Mouse (Mus musculus) mesoderm, embryonic 11.5 days (tissue): ENCODE data around the gene Gmppa.
A peak's percentile ranks its signal among the peaks of the same experiment; 100 is the strongest.

Experiments used
- DNase-seq: peaks from one replicate; pipeline ENCODE4 v3.0.0-alpha.2; 2012; ENCODE audit warnings: low read depth, low spot score

Gene Gmppa

DNA sequence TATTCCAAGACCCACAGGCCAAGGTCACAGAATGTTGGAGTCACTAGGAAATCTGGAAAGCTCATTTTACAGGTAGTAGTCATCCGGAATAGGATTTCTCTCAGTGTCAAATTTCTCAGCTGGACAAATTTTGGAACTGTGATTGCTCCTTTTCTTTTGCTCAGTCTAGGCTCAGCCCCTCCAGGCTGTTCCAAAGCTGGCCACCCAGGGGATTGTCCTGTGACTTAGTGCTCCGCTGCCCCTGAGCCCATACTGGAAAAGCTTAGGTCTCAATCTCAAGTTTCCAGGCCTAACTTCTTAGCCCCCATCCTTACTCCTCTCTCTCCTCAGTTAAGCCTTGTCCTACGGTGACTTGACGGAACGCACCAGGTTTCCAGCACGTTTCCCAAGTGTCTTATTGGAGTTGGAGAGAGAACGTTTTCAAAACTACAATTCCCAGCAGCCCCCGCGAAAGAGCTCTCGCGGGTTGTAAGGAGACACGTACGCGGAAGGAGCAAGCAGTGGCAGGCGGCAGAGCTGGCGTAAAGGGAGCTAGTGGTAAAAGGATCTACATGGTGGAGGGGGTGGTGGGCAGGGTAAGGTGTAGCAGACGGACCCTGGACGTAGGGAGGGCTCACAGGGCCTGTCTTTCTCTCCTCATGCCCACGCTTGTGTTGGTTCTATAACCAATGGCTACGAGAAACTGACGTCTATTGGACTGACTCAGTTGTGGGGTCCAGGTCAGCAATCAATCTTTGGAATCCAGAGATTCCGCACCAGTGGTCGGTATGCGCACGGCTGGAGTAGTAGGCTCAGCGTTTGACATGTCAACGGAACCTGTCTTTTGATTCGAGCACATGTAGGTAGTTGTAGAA, at the start of gene Gmppa:
Gene Gmppa (plus strand): TSS at position 456 of the 854 bp plus-strand sequence.
- peak; percentile 89 for DNase-seq

DNA sequence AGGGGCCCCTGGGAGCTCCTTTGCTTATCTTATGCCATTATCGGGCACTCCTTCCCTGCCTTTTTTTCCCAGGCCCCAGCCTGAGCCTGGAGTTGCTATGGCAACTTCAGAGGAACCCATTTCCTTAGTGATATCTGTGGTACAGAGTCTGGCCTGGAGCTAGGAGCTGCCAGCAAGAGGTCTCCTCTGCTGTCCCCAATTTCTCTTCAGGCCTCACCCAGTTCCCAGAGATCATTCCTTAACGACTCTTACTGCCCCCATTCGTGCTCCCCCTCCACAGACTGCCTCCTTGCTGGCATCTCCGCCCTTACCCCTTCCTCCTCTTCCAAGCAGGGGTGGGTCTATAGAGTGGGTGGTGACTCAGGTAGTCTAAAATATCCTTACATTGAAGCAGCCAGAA, 49.6 kb upstream of the Gmppa start:
- DNase-seq: no peak

DNA sequence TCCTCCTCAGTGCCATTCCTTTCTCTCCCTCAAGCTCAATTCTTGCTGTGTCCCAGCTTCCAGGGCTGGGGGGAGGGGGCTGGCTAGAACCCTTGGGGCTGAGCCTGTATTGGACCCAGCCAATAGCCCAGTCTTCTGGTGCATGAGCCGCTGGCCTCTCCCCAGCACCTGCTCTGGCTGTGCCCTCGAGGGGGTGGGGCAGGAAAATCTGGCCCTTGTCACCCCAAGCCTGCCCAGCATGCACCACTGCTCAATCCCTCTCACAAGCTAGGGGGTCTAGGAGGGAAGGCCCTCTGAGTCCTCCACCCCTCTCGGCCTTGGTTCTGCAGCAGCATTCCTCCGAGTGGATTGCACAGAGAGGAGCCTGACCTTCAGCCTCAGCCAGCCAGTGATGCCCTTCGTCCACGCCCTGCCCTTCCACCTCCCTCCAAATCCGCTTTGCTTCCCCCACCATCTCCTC, 48.2 kb upstream of the Gmppa start:
- DNase-seq: no peak

DNA sequence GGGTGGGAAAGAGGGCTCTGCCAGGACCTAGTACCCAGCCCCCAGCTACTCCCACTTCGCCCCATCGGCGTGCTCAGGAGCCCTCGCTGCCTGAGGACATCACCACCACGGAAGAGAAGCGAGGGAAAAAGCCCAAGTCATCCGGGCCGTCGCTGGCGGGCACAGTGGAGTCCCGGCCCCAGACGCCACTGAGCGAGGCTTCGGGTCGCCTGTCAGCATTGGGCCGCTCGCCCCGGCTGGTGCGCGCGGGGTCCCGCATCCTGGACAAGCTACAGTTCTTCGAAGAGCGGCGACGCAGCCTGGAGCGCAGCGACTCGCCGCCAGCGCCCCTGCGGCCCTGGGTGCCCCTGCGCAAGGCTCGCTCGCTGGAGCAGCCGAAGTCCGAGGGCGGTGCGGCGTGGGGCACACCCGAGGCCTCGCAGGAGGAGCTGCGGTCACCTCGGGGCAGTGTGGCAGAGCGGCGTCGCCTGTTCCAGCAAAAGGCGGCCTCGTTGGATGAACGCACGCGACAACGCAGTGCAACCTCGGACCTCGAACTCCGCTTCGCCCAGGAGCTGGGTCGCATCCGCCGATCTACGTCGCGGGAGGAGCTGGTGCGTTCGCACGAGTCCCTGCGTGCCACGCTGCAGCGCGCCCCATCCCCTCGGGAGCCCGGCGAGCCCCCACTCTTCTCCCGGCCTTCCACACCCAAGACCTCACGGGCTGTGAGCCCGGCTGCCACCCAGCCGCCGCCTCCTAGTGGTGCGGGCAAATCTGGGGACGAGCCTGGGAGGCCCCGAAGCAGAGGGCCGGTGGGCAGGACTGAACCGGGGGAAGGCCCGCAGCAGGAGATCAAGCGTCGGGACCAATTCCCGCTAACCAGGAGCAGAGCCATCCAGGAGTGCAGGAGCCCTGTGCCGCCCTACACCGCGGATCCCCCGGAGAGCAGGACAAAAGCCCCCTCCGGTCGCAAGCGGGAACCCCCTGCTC, 47.5 kb upstream of the Gmppa start:
- DNase-seq: no peak

DNA sequence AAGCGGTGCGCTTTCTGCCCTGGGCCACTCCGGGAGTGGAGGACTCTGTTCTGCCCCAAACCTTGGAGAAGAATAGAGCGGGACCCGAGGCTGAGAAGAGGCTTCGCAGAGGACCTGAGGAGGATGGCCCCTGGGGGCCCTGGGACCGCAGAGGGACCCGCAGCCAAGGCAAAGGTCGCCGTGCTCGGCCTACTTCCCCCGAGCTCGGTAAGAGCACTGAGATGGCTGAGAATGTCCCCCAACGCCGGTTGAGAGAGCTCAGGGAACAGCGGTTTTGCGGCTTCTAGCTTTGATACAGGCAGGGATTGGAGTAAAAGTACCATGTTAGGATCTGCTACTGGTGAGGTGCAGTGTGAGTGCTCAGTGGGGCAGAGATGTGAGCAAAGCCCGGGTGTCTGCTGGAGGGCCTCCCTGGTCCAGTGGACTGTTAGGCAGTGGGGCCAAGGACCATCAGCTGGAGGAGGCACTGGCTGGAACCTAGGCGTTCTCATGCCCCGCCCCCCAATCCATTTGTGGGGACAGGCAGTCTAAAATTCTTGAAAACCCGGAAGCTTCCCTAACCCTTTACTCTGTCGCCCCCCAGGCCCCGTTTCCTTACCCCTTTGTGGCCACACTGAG, 46.7 kb upstream of the Gmppa start:
- no peak for DNase-seq

DNA sequence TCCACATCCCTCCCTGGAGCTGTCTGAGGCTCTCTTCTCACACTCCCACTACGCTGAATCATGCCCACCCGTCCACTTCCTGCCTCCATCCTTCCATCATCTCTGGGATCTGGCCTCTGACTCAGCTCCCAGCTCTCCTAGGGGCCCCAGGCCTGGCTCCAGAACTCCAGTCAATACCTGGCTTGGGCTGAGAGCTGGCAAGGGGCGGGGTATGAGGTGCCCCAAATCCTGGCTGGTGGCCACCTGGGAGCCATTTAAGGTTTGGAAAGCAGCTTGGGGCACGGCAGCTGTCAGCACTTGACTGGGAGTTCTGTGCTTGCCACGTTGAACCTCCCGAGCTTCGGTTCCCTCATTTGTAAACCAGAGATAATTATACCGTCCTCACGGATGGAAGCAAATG, 42.6 kb upstream of the Gmppa start:
- no peak for DNase-seq

DNA sequence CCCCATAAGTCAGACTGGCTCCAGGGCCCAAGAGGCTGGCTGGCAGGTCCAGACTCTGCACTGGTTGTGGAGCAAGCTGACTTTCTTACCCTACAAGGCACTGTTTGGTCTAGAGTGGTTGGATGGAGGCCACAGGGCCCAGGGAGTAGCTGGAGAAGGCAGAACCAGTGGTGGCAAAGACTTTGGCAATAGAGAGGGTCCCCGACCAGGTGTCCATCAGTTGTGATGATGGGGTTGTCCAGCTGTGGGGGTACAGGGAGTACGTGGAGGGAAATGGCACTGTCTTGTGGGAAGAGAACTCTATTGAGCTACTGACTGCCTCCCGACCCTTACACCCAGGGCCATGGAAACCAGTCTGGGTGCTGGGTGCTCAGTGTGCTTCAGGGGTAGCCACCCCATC, 41.9 kb upstream of the Gmppa start:
- DNase-seq: no peak

DNA sequence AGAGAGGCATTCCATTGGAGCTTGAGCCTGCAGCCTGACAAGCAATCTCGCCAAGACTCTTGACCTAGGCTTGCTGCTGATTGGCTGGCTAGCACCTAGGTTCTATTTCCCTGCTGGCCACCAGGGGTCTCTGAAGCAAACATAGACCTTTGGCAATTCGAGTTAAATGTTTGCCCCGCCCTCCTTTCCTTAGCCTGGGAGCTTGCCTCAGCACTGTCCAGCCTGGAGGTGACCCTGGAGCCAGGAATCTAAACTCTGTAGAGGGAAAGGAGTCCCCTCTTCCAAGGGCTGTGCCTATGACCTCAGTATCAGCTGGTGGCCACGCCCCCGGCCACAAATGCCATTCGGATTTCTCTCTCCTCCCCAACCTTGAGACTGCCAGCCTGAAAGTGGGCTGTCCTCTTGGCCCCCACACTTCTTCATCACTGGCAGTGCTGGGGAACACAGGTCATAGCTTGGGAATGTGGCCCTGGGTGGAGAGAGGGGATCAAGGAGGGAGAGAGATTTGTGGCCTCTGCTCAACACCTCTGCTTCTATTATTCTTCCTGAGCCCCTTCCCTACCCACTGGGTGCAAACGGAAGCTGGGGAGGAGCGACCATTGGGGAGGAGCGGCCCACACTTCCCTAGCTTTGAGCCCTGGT, 36.8 kb upstream of the Gmppa start:
- peak; percentile 84 for DNase-seq

DNA sequence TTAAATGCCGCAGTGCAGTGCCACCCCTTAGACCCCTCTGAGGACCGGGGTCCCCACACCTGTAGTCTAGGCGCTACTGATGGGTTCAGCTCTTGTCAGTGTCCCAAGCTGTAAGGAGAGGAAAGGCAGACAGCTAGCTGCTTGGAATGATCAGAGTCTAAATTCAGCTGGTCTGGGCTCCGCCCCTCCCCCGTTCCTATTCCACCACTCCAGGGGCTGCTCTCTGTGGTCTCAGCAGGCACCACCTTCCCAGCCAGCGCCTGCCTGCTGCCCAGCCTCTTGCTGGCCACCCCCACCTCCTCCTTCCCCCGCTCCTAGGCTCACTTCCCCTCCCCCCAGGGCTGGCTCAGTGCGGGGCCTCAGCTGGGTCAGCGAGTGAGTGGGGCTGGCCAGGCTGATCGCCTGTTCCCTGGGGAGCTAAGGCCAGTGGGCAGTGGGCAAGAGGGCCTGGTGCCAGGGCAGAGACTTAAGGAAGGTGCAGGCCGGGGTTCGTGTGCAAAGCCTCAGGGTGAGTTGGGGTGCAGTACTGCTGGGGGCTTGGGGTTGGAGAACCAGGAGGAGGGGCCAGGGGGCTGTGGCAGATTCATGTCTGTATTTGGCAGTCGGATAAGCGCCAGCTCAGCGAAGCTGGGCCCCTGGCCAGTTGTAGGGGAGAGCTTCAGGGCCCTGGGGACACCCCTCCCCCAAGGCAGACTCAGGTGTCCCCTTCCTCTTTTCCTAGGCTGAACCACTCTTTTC, 35.8 kb upstream of the Gmppa start:
- peak; percentile 75 for DNase-seq

DNA sequence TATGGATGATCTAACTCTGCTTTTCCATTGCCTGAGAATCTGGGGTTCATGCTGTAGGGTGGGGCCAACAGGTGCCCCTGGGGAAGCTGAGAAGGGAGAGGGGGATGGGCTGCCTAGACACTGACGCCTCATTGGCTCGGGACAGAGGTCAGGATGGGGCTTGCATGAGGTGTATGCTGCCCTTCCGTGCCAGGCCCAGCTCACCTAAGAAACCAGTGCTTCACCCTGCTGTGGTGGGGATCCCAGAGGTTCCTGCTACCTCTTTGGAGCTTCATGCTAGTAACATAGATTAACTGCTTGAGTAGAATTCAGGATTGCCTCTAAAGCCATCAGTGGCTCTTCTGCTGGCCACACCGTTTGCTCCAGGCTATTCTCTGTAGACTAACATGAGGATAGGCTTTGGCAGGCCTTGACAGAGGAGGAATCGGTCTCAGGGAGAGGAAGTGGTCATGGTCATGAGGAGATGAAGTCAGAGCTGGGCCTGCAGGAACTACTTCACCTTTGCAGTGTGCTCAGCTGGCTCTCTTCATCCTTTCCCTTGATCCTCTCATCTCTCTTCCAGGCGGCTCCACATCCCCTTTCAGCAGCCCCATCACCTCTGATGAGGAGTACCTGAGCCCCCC, 35.1 kb upstream of the Gmppa start:
- DNase-seq: no peak

DNA sequence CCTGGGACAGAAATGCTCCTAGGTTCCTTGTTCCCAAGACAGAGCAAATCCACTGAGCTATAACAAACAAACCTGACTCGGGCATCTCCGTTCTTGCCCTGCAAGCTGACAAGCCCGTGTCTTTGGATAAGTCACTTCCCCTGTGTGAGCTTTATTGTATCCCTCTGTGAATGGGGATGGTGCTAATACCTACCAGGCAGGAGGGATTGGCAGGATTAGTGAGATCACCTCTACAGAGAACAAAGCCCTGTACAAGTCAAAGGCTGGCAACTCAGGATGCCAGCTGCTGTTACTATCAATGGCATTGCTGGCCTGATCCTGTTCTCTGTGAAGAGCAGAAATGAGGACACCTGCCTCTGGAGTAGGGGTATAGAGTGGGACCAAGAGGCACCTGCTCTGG, 30.2 kb upstream of the Gmppa start:
- no peak for DNase-seq

DNA sequence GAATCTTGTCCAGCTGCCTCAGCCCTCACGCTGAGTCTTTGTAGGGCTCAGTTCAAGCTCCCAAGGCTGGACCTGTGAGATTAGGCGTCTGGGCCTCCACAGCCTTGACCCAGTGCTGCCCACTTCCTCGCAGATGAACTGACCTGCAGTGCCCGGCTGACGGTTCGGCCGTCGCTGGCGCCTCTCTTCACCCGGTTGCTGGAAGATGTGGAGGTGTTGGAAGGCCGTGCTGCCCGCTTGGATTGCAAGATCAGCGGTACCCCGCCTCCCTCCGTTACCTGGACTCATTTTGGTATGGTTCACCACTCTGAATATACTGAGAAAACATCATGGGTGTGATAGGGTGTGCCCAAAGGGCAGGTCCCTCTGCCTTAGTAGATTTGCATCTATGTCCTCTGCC, 29.6 kb upstream of the Gmppa start:
- DNase-seq: no peak

DNA sequence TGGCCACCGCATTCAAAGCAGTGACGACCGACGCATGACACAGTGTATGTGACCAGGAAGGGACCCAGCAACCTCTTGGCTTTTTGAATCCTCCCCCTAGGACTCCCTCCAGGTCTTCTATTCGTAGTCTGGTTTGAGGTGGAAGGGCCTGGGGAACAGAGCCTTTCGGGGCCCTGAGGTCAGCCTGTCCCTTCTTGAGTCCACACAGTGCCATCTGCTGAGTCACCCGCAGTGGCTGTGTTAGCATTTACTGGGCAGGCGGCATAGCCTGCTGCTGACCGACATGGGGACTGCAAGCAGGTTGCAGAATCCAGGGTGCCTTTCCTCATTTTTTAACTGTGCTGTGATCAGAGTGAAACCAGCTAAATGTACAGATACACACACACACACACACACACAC, 28.7 kb upstream of the Gmppa start:
- no peak for DNase-seq

DNA sequence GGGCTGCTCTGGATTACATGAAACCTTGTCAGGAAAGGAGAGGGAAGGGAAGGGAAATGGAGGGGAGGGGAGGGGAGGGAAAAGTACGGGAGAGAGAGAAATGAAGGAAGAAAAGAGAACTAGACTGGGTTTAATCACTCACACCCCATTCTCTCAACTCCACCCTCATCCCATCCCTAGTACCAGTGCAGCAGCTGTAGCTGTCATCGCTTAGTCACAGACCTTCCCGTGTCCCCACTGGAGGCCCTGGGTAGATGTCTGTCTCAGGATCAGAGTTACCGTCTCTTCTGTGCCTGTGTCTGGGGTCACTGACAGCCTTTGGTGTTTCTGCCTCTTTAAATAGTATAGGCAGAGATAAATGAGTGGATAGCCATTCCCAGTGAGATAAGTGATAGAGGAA, 27.5 kb upstream of the Gmppa start:
- DNase-seq: no peak

DNA sequence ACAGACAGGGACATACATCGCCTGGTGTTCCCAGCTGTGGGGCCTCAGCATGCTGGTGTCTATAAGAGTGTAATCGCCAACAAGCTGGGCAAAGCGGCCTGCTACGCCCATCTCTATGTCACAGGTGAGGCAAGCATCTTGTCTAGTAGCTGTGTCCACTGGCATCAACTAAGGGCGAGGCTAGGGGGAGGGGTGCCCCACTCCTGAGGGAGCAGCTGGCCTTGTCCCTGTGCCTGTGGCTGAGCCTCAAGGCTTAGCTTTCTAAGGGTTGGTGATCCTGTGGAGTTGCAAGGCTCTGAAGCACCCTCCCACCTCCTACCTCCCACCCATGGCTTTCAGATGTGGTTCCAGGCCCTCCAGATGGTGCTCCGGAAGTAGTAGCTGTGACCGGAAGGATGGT, 25.8 kb upstream of the Gmppa start:
- no peak for DNase-seq

DNA sequence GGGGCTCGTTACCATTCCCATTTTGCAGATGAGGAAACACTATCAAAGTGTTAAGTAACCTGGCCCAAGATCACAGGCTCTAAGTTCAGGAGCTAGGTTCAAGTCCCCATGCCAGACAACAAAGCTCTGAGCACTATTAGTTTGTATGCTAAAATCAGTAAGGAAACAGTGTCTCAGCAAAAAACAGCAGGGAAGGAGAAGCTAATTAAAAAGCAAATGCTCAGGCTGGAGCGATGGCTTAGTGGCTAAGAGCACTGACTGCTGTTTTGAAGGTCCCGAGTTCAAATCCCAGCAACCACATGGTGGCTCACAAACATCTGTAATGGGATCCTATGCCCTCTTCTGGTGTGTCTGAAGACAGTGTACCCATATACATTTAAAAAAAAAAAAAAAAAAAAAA, 23.5 kb upstream of the Gmppa start:
- DNase-seq: no peak

DNA sequence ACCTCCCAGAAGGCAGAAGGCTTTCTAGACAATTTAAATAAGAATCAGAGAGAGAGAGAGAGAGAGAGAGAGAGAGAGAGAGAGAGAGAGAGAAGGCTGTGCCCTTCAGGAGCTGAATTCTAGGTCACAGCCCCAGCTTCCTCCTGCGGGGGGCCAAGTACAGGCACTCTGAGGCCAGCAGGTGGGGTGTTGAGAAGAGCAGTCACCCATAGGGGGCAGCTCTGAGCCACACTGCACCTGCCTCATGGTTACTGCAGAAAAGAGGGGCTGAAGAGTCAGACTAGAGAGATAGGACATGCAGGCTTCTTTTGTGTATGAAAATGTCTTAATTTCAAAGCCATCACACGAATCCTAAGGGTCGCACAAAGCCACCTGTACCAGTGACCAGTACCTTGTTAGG, 22.0 kb upstream of the Gmppa start:
- peak; percentile 24 for DNase-seq

DNA sequence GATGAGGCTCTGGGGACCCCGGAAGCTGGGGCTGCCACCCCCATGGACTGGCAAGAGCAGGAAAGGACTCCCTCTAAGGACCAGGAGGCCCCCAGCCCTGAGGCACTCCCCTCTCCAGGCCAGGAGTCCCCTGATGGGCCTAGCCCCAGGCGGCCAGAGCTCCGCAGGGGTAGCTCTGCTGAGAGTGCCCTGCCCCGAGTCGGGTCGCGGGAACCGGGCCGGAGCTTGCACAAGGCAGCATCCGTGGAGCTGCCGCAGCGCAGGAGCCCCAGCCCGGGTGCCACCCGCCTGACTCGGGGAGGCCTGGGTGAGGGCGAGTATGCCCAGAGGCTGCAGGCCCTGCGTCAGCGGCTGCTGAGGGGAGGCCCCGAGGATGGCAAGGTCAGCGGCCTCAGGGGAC, 13.9 kb upstream of the Gmppa start:
- no peak for DNase-seq

DNA sequence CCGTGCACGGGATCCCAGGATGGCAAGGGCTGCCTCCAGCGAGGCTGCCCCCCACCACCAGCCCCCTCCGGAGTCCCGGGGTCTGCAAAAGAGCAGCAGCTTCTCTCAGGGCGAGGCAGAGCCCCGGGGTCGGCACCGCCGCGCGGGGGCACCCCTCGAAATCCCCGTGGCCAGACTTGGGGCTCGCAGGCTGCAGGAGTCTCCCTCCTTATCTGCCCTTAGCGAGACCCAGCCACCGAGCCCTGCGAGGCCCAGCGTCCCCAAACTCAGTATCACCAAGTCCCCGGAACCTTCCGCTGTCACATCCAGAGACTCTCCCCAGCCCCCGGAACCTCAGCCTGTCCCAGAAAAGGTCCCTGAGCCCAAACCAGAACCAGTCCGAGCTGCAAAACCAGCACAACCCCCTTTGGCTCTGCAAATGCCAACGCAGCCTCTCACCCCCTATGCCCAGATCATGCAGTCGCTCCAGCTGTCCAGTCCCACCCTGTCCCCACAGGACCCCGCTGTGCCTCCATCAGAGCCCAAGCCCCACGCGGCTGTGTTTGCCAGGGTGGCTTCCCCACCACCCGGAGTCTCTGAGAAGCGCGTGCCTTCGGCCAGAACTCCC, 13.4 kb upstream of the Gmppa start:
- no peak for DNase-seq
